Mouse (Mus musculus) limb, embryonic 11.5 days (tissue): Measurements from ENCODE around the gene Mob4. TPM values are rescaled to one million over a fixed set of nuclear protein-coding genes. Genes with fewer than 3 reads are reported as not detected.

Experiments
- ATAC-seq: fragments of 200-750 bp; cut with Nextera tagmentation; 2 replicates; pipeline ENCODE4 v1.8.0; 2017; ENCODE audit warnings: low read depth; ENCODE audit not compliant: insufficient number of reproducible peaks, low FRiP score, low TSS enrichment
- DNase-seq: peaks from one replicate; pipeline ENCODE4 v3.0.0-alpha.2; 2015; ENCODE audit warnings: low spot score
- H3K27ac ChIP-seq: fragments of 300-500 bp; sonication (generic); replicated peaks from 2 replicates; pipeline ENCODE4 v1.5.1; 2014; ENCODE audit warnings: low read depth, mild to moderate bottlenecking, low read length
- H3K27me3 ChIP-seq: fragments of 300-500 bp; sonication (generic); 2 replicates; pipeline ENCODE4 v1.6.1; 2014; ENCODE audit warnings: mild to moderate bottlenecking, low read length, mixed read lengths; ENCODE audit not compliant: control insufficient read depth, insufficient read depth
- H3K36me3 ChIP-seq: fragments of 300-500 bp; sonication (generic); 2 replicates; pipeline ENCODE4 v1.6.1; 2014; ENCODE audit warnings: mild to moderate bottlenecking, low read length, moderate library complexity, mixed read lengths; ENCODE audit not compliant: control insufficient read depth, insufficient read depth
- H3K4me1 ChIP-seq: fragments of 300-500 bp; sonication (generic); 2 replicates; pipeline ENCODE4 v1.6.1; 2014; ENCODE audit warnings: low read length, mixed read lengths; ENCODE audit not compliant: control insufficient read depth, insufficient read depth
- H3K4me2 ChIP-seq: fragments of 300-500 bp; sonication (generic); 2 replicates; pipeline ENCODE4 v1.6.1; 2014; ENCODE audit warnings: low read depth, mild to moderate bottlenecking, moderate library complexity; ENCODE audit not compliant: severe bottlenecking
- H3K4me3 ChIP-seq: fragments of 300-500 bp; sonication (generic); 2 replicates; pipeline ENCODE4 v1.5.1; 2014; ENCODE audit warnings: low read depth, low read length
- H3K9ac ChIP-seq: fragments of 300-500 bp; sonication (generic); 2 replicates; pipeline ENCODE4 v1.6.1; 2014; ENCODE audit warnings: mild to moderate bottlenecking, low read length
- H3K9me3 ChIP-seq: fragments of 300-500 bp; sonication (generic); 2 replicates; pipeline ENCODE4 v1.6.1; 2016; ENCODE audit warnings: low read length; ENCODE audit not compliant: control insufficient read depth
- WGBS: fragments of 180-500 bp; shearing (Covaris S2); extraction: QIAGEN DNeasy Blood & Tissue Kit; methylation state at CpG from one replicate; pipeline ENCODE4 v1.1.7; 2014; 5-methylcytosine and 5-hydroxymethylcytosine counted together
- polyA plus RNA-seq: library from polyadenylated mRNA; unstranded; fragments of >200 nt; fragmentation: Nextera tagmentation; extraction: Ambion mirVana; gene quantifications from 2 replicates; pipeline ENCODE4 v1.2.1, GENCODE M21; 2014

Mob4 gene
- polyA plus RNA-seq, 1 experiment from 2014 or later, result 155 TPM

GRCm38 (mm10) chr1:55089498-55090064, 41.5 kb upstream of the Mob4 start:
- Histone ChIP-seq H3K4me1 (peaks cover 11% of the 10 kb centered on the region), H3K36me3 (peaks cover 2% of the 10 kb centered on the region; the same call in 1 of the 2 replicates), H3K9ac (no peak overlapping the region), H3K4me3 (peak overlapping the region; percentile 97), H3K27me3 (no peaks in the 10 kb centered on the region), H3K27ac (no peak overlapping the region), H3K4me2 (peak overlapping the region; percentile 79), H3K9me3 (no peaks in the 10 kb centered on the region)
- WGBS, result 86% methylated on average over 5 of the region's 5 CpGs
- no peak for ATAC-seq
- no peak for DNase-seq

GRCm38 (mm10) chr1:55092056-55092455, 39.0 kb upstream of the Mob4 start:
- Histone ChIP-seq H3K9me3 (no peaks in the 10 kb centered on the region), H3K4me2 (no peak overlapping the region), H3K9ac (no peak overlapping the region), H3K27me3 (no peaks in the 10 kb centered on the region), H3K27ac (no peak overlapping the region), H3K4me1 (peaks cover 3% of the 10 kb centered on the region; the same call in 1 of the 2 replicates), H3K36me3 (peaks cover 2% of the 10 kb centered on the region; the same call in 1 of the 2 replicates), H3K4me3 (no peak overlapping the region)
- WGBS, result 86% methylated on average over 2 of the region's 2 CpGs
- ATAC-seq, result no peak
- no peak for DNase-seq

- peaks cover 3% of the 10 kb centered on the region; the same call in 1 of the 2 replicates for H3K4me1 ChIP-seq
- H3K9me3 ChIP-seq, result no peaks in the 10 kb centered on the region
- no peak overlapping the region for H3K4me3 ChIP-seq
- no peaks in the 10 kb centered on the region for H3K27me3 ChIP-seq
- no peak overlapping the region for H3K4me2 ChIP-seq
- peaks cover 2% of the 10 kb centered on the region; the same call in 1 of the 2 replicates for H3K36me3 ChIP-seq
- WGBS, result 73% methylated on average over 1 of the region's 1 CpGs
- DNase-seq (no peak), ATAC-seq (no peak)
- no peak overlapping the region for H3K9ac ChIP-seq
- H3K27ac ChIP-seq, result no peak overlapping the region
Measured at GRCm38 (mm10) chr1:55092469-55092868, 38.6 kb upstream of the Mob4 start.

- Histone ChIP-seq H3K9ac (no peak overlapping the region), H3K9me3 (no peaks in the 10 kb centered on the region), H3K27me3 (no peaks in the 10 kb centered on the region), H3K36me3 (no peaks in the 10 kb centered on the region; the same call in 1 of the 2 replicates), H3K4me1 (no peaks in the 10 kb centered on the region), H3K27ac (no peak overlapping the region), H3K4me2 (no peak overlapping the region), H3K4me3 (no peak overlapping the region)
- WGBS, result 86% methylated on average over 9 of the region's 9 CpGs
- DNase-seq (no peak), ATAC-seq (no peak)
Measured at GRCm38 (mm10) chr1:55106919-55107585, 24.0 kb upstream of the Mob4 start.

GRCm38 (mm10) chr1:55107644-55108043, 23.4 kb upstream of the Mob4 start:
- Histone ChIP-seq H3K9me3 (no peaks in the 10 kb centered on the region), H3K4me1 (no peaks in the 10 kb centered on the region), H3K4me2 (no peak overlapping the region), H3K36me3 (no peaks in the 10 kb centered on the region; the same call in 1 of the 2 replicates), H3K9ac (no peak overlapping the region), H3K27ac (no peak overlapping the region), H3K4me3 (no peak overlapping the region), H3K27me3 (no peaks in the 10 kb centered on the region)
- ATAC-seq (no peak), DNase-seq (no peak)
- WGBS, result 81% methylated on average over 1 of the region's 1 CpGs

- no peak overlapping the region for H3K4me2 ChIP-seq
- 67% methylated on average over 2 of the region's 2 CpGs for WGBS
- H3K36me3 ChIP-seq, result no peaks in the 10 kb centered on the region; the same call in 1 of the 2 replicates
- no peak overlapping the region for H3K27ac ChIP-seq
- H3K9me3 ChIP-seq, result no peaks in the 10 kb centered on the region
- H3K4me1 ChIP-seq, result no peaks in the 10 kb centered on the region
- ATAC-seq (no peak), DNase-seq (peak; percentile 9)
- H3K4me3 ChIP-seq, result no peak overlapping the region
- H3K9ac ChIP-seq, result no peak overlapping the region
- no peaks in the 10 kb centered on the region for H3K27me3 ChIP-seq
Measured at GRCm38 (mm10) chr1:55108473-55108872, 22.6 kb upstream of the Mob4 start.

GRCm38 (mm10) chr1:55109066-55109766, 21.8 kb upstream of the Mob4 start:
- no peaks in the 10 kb centered on the region for H3K27me3 ChIP-seq
- H3K36me3 ChIP-seq, result no peaks in the 10 kb centered on the region; the same call in 1 of the 2 replicates
- 89% methylated on average over 4 of the region's 4 CpGs for WGBS
- no peak overlapping the region for H3K9ac ChIP-seq
- no peaks in the 10 kb centered on the region for H3K9me3 ChIP-seq
- H3K4me3 ChIP-seq, result no peak overlapping the region
- H3K4me1 ChIP-seq, result no peaks in the 10 kb centered on the region
- H3K4me2 ChIP-seq, result no peak overlapping the region
- no peak overlapping the region for H3K27ac ChIP-seq
- ATAC-seq, result no peak
- DNase-seq, result peak; percentile 10

GRCm38 (mm10) chr1:55123046-55123445, 8.0 kb upstream of the Mob4 start:
- Histone ChIP-seq H3K4me2 (no peak overlapping the region), H3K4me3 (no peak overlapping the region), H3K9me3 (no peaks in the 10 kb centered on the region), H3K9ac (no peak overlapping the region), H3K4me1 (no peaks in the 10 kb centered on the region), H3K27ac (no peak overlapping the region), H3K27me3 (no peaks in the 10 kb centered on the region), H3K36me3 (no peaks in the 10 kb centered on the region)
- WGBS, result 85% methylated on average over 5 of the region's 5 CpGs
- no peak for DNase-seq
- no peak for ATAC-seq
